Mouse (Mus musculus) lung, postnatal 4 days (tissue): Measurements from ENCODE around the gene Zmiz1.
A peak's percentile ranks its signal among the peaks of the same experiment; 100 is the strongest.

Experiments used
- DNase-seq, 2 experiments: peaks; one replicate each; pipeline ENCODE4 v3.0.0; 2021

Gene Zmiz1

GRCm38 (mm10) chr14:25564577-25564976, 105.6 kb downstream of the Zmiz1 start:
- no peak for DNase-seq

GRCm38 (mm10) chr14:25565344-25566088, 106.5 kb downstream of the Zmiz1 start:
- DNase-seq, result peak; percentile 85 to 91

GRCm38 (mm10) chr14:25567245-25567644, 108.3 kb downstream of the Zmiz1 start:
- DNase-seq, result peak; percentile 67 to 82

- no peak for DNase-seq
Observed at GRCm38 (mm10) chr14:25567837-25568236, 108.9 kb downstream of the Zmiz1 start.

DNA sequence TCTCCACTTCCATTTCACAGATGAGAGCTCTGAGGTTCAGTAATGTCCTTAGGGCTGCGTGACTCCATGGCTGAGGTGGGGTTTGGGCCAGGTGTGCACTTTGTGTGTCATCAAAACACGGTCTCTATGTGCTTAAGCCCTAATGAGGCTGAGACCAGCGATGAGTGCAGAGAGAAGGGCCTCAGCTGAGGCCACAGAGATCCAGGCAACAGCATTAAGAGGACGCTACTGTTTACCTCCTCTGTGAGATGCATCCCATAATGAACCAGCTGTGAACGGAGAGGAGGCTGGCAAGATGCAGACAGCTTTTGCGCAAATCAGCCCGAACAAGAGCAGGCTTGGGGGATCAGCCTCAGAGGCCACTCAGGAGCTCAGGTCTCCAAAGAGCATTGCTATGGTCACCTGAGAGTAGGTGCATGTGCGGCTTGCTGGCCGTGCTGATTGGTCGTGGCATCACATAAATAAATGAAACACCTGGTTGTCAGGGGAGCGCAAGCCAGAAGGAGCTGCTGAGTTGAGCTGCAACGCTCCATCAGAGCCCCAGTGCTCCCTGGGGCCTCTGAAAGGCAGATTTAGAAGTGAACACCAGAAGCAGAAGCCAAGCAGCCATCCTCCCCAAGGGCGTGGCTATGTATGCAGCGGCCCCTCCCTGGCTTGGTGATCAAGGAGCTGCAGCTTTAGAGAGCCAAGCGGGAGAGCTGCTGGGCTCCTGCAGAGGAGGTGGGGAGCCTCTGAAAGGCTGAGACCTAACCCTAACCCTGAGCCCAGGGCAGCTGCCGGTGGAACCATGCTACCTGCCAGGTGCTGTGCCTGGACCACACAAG, 115.3 kb downstream of the Zmiz1 start:
- DNase-seq, result no peak

- DNase-seq, result no peak
Observed at GRCm38 (mm10) chr14:25576642-25577041, 117.7 kb downstream of the Zmiz1 start.

DNA sequence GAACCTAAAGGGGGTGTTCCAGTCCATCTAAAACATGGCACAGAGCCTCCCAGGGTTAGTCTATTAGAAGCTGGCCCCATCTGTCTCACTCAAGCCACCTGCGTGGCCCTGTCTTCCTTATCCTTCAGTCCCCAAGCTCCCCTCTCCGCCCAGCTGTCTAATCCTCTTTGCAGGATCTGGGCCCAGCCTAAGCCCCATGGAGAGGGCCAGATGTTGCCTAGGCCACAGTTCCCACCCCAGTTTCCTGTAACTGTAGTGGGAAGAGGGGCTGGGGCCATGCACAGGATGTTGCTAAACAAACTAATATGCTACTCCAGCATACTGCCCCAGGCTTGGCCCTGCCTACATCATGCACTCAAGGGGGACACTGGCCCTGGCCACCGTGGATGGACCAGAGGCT, 118.4 kb downstream of the Zmiz1 start:
- DNase-seq, result peak; percentile 48 to 66

DNA sequence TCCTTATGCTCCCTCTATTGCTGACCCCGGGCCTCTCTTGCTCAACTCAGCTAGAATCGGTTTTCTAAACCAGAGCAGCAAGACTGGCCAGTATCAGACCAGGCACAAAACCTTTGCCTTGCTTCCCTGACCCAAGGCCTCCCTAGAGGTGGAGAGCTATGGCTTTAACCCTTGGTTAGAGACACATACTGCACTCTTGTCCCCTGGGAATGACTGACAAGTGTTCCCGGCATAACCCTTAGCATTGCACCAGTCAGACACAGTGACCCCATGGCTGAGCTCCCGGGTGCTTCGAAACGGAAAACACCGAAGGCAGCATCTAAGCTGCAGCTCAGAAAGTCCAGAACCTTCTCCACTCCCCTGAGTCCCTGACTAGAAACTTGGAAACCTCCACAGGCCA, 120.6 kb downstream of the Zmiz1 start:
- no peak for DNase-seq

DNA sequence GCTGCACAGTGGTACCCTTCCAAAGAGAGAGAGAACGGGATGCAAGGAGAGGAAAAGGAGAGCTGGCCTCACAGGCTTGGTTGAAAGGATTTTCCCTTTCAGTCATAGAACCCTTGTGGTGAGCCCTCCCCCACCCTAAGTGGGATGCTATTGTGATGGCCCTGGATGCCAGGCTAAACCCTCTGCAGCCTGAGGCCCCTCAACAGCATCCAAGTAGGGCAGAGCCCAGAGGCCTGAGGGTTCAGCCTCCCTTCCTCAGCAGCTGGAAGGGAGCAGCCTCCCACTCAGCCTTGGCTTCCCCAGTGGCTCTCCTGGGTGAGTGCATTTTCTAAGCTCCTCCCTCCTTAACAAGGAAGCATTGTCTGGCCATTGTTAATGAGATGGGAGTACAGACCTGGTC, 121.4 kb downstream of the Zmiz1 start:
- DNase-seq, result no peak

DNA sequence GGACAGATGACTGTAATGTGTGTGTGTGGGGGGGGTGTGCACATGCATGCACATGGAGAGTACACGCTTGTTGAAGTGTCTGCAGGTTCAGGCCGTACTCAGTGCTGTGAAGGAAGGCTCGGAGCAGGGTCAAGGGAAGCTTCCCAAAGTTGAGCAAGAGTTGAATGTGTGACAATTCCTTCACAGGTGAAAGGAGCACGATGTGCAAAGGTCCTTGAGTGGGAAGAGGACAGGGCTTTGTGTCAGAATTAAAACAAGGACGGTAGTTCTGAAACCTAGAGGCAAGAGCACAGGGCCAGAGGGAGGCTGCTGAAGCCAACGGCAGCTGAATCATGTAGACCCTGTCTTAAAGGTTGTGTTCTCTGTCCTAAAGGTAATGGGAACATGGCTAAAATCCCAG, 123.6 kb downstream of the Zmiz1 start:
- no peak for DNase-seq

DNA sequence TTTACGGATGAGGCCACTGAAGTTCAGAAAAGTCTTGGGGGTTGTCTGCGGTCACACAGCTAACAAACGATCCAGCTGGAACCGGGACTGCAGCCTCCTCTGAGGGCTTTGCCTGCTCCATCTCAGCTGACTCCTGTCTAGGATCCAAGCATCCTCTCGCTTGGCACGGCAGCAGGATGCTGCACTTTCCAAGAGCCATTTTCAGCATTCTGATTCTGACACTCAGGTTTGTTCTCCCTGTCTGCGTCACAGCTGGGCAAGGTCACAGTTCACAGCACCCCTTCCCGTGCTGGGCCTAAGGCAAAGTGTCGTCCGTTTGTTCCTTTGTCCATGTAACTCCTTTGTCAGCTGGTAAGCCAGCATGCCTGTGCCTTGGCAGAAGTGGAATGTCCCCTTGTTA, 124.9 kb downstream of the Zmiz1 start:
- no peak for DNase-seq

DNA sequence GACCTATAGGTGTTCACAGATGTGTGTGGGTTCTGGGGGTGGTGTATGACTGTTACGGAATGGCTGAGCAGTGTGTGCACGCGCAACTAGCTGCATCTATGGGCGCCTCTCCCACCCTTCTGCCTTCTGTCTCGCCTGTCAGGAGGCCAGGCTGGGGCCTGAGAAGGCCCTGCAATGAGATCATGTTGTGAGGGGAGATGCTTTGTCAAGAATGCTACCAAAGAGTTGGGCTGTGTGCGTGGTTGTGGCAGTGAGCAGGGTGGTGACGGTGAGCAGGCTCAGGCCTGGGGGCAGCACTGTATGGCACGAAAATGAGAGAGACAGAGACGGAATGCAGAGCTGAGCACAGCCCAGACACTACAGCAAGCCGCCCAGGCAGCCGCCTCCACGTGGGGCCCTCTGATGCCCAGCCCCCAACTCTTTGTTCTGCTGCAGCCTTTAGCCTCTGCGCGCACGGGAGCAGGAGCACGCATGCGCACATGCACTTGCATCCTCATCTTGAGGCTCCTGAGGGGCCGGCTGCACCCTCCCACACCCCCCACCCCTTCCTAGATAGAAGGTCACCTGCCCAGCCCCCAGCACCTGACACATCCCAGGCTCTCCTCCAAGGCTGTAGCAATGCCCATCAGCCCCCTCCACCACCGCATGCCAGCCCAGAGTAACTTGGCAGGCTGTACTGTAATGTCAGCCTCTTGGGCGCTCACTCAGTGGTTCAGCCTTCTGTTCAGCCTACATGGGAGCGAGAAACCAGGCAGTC, 126.7 kb downstream of the Zmiz1 start:
- DNase-seq, result no peak

DNA sequence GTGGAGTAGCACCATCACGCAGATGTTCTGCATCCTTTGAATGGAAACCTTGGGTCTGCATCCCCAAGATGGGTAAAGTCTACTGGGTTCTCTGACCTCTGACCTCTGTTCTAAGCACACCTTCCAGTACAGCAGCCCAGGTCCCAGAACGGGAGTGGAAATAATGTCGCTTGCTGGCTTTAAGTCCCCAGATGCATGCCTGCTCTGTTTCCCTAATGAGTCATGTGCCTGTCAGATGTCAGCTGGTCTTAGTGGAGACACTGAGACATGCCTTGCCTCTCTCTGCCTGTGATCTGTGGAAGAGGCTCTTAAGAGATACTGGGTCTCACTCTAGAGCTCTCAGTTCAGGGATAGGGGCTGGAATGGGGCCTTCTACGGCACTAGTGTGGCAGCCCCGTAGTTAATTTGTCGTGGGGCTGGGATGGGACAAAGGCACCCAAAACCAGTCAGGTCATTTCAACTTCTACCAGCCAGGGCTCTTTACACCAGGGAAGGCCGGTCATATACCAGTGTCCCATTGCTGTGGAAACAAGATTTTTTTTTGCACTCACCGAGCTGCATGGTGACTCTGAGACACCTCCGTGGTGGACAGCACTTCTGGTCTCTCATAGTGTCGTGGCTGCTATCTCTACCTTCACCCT, 128.0 kb downstream of the Zmiz1 start:
- no peak for DNase-seq

DNA sequence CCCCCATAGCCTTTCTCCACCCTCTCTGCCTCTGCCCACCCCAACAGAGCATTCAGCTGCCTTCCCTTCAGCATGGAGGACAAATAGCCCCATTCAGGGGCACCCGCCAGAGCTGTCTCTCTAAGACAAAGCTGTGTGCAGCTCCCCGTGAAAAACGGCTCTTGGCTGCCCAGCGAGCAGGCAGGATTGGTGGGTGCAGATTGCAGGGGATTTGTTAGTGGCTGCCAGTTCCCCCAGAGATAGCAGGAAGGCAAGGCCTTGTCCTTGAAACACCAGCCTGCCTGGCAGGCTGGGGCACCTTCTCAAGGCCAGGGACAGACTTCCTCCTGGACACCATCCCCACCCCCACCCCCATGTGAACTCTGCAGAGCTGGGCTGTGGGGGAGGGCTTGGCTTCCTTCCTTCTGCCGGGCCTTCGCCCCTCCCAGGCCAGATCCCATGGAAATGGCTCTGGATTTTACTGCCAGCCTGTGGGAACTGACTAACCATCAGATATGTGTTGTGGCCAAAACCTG, 128.6 kb downstream of the Zmiz1 start:
- DNase-seq, result peak; percentile 66 to 85

DNA sequence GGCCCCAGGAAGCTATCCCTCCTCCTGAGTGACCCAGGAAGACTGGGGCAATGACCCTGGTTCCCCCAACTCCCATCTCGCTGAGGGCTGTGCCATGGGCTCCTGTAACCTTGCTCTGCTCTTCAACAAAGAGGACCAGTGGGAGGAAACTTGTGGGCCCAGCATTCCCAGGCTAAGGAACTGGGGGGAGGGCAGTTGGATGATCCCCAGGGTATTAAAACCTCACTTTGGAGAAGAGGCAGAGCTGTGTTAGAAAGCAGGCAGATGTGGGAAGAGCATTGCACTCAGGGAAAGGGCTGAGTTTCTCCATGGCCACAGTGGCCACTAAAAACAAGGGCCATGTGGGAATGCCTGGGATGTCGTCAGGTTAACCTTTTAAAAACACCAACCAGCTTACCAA, 129.2 kb downstream of the Zmiz1 start:
- DNase-seq, result no peak

GRCm38 (mm10) chr14:25588946-25589937, 130.3 kb downstream of the Zmiz1 start:
- no peak for DNase-seq

DNA sequence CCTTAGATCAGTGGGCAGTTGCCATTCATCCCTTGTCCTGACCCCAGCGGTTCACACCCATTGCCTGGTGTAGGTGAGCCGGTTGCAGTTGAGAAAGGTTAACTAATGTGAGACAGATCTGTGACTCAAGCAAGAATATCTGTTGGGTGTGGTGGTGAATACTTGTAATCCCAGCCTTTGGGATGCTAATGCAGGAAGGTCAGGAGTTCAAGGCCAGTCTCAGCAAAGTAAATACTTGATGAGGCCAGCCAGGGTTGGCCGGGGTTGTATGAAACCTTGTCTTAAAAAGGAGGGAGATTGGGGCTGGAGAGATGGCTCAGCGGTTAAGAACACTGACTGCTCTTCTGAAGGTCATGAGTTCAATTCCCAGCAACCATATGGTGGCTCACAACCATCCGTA, 132.0 kb downstream of the Zmiz1 start:
- DNase-seq, result no peak

DNA sequence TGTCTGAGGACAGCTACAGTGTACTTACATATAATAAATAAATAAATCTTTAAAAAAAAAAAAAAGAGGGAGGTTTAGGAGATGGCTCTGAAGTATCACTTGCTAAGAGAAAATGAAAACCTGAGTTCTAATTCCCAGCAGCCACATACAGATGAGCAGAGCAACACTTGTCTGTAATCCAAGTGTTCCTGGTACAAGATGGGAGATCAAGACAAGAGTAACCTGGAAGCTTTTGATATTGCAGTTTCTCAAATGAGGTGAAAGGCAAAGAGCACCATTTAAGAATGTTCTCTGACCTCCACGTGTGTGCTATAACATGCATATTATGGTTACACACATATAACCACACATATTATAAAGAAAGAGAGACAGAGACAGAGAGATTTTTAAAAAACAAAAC, 132.4 kb downstream of the Zmiz1 start:
- no peak for DNase-seq

DNA sequence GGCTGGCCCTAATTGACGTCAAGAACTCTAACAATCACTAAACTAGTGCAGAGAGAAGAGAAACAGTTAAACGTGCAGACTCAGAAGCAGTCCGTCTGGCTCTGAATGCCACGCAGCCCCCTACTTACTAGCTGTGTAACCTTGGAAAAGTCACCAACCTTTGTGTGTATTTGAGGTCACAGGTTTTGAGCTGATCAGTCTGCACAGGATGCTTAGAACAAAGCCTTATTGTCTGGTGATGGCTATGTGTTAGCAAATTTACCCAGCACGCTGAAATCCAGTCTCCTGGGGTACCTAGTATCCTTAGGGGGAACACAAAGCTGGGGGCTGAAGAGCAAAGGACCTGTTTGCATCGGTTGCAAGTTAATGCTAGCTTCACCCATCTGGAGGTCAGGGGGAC, 133.5 kb downstream of the Zmiz1 start:
- DNase-seq, result no peak

GRCm38 (mm10) chr14:25593876-25594275, 134.9 kb downstream of the Zmiz1 start:
- no peak for DNase-seq

DNA sequence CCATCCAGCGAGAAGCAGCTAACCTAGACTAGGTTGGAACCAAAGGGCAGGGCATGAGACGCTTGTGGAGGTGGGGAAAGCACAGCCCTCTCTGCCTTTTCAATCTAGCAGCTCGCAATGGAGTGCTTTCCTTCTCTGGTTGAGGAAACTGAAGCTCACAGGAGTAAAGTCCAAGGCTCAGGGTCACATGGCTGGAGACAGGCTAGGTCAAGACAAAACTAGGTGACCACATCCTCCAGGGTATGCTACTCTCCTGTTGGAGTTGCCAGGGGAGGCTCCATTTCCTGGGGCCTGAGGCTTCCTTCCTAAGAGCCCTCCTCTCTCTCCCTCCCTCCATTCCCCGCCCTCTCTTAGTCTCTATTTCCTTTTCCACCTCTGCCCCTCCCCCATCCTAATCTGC, 135.6 kb downstream of the Zmiz1 start:
- no peak for DNase-seq

GRCm38 (mm10) chr14:25598960-25599359, 140.0 kb downstream of the Zmiz1 start:
- no peak for DNase-seq
